Mouse (Mus musculus) liver, embryonic 11.5 days (tissue): ENCODE data around the gene Cldn8. TPM values are rescaled to one million over a fixed set of nuclear protein-coding genes. Genes with fewer than 3 reads are reported as not detected.

Source experiments
- ATAC-seq: fragments of 200-750 bp; cut with Nextera tagmentation; replicated peaks from 2 replicates; pipeline ENCODE4 v1.8.0; 2017; ENCODE audit warnings: moderate number of reproducible peaks, mild to moderate bottlenecking, moderate TSS enrichment, moderate library complexity; ENCODE audit not compliant: low FRiP score
- DNase-seq: peaks from one replicate; pipeline ENCODE4 v3.0.0-alpha.2; 2017; ENCODE audit warnings: low spot score
- H3K27ac ChIP-seq: fragments of 300-500 bp; sonication (generic); 2 replicates; pipeline ENCODE4 v1.5.1; 2014; ENCODE audit warnings: mild to moderate bottlenecking, low read depth, low read length, control low read depth
- H3K27me3 ChIP-seq: fragments of 300-500 bp; sonication (generic); replicated peaks from 2 replicates; pipeline ENCODE4 v1.6.1; 2014; ENCODE audit warnings: low read length, mixed read lengths; ENCODE audit not compliant: control insufficient read depth, insufficient read depth
- H3K36me3 ChIP-seq: fragments of 300-500 bp; sonication (generic); 2 replicates; pipeline ENCODE4 v1.6.1; 2014; ENCODE audit warnings: mild to moderate bottlenecking, low read length, moderate library complexity, mixed read lengths; ENCODE audit not compliant: control insufficient read depth, insufficient read depth
- H3K4me1 ChIP-seq: fragments of 300-500 bp; sonication (generic); replicated peaks from 2 replicates; pipeline ENCODE4 v1.6.1; 2014; ENCODE audit warnings: low read length, mixed read lengths; ENCODE audit not compliant: control insufficient read depth, insufficient read depth
- H3K4me2 ChIP-seq: fragments of 300-500 bp; sonication (generic); 2 replicates; pipeline ENCODE4 v1.6.1; 2014; ENCODE audit warnings: mild to moderate bottlenecking, control low read depth, moderate library complexity
- H3K4me3 ChIP-seq: fragments of 300-500 bp; sonication (generic); 2 replicates; pipeline ENCODE4 v1.5.1; 2014; ENCODE audit warnings: low read depth, low read length, control low read depth
- H3K9ac ChIP-seq: fragments of 300-500 bp; sonication (generic); 2 replicates; pipeline ENCODE4 v1.6.1; 2014; ENCODE audit warnings: low read depth, low read length, control low read depth
- H3K9me3 ChIP-seq: fragments of 300-500 bp; sonication (generic); 2 replicates; pipeline ENCODE4 v1.6.1; 2016; ENCODE audit warnings: low read length, inconsistent platforms, mixed read lengths; ENCODE audit not compliant: control insufficient read depth
- WGBS: fragments of 180-500 bp; shearing (Covaris S2); extraction: QIAGEN DNeasy Blood & Tissue Kit; methylation state at CpG from one replicate; pipeline ENCODE4 v1.1.7; 2014; 5-methylcytosine and 5-hydroxymethylcytosine counted together
- polyA plus RNA-seq: library from polyadenylated mRNA; unstranded; fragments of >200 nt; fragmentation: Nextera tagmentation; extraction: Ambion mirVana; gene quantifications from 2 replicates; pipeline ENCODE4 v1.2.1, GENCODE M21; 2014

Cldn8 gene
- polyA plus RNA-seq, 1 experiment from 2014 or later = 0.25 TPM

- H3K36me3 ChIP-seq = no peaks in the 10 kb centered on the region
- no peaks in the 10 kb centered on the region for H3K27me3 ChIP-seq
- no peak overlapping the region for H3K4me3 ChIP-seq
- WGBS = 85% methylated on average over 9 of the region's 9 CpGs
- H3K27ac ChIP-seq = no peak overlapping the region
- H3K4me1 ChIP-seq = no peaks in the 10 kb centered on the region
- DNase-seq (no peak), ATAC-seq (no peak)
- H3K9me3 ChIP-seq = no peaks in the 10 kb centered on the region
- no peak overlapping the region for H3K9ac ChIP-seq
- no peak overlapping the region for H3K4me2 ChIP-seq
Measured at GRCm38 (mm10) chr16:88583338-88583737, 20.4 kb upstream of the Cldn8 start.

GRCm38 (mm10) chr16:88575885-88576679, 13.1 kb upstream of the Cldn8 start:
- H3K27me3 ChIP-seq = no peaks in the 10 kb centered on the region
- H3K36me3 ChIP-seq = no peaks in the 10 kb centered on the region
- H3K4me3 ChIP-seq = no peak overlapping the region
- no peak overlapping the region for H3K4me2 ChIP-seq
- DNase-seq (no peak), ATAC-seq (no peak)
- no peak overlapping the region for H3K9ac ChIP-seq
- no peaks in the 10 kb centered on the region for H3K9me3 ChIP-seq
- H3K4me1 ChIP-seq = no peaks in the 10 kb centered on the region
- WGBS = 72% methylated on average over 4 of the region's 4 CpGs
- H3K27ac ChIP-seq = no peak overlapping the region

GRCm38 (mm10) chr16:88572904-88573404, 10.0 kb upstream of the Cldn8 start:
- no peak overlapping the region for H3K9ac ChIP-seq
- no peaks in the 10 kb centered on the region for H3K27me3 ChIP-seq
- no peak overlapping the region for H3K4me2 ChIP-seq
- 81% methylated on average over 5 of the region's 5 CpGs for WGBS
- H3K4me3 ChIP-seq = no peak overlapping the region
- ATAC-seq (no peak), DNase-seq (no peak)
- no peaks in the 10 kb centered on the region for H3K36me3 ChIP-seq
- H3K27ac ChIP-seq = no peak overlapping the region
- no peaks in the 10 kb centered on the region for H3K9me3 ChIP-seq
- H3K4me1 ChIP-seq = no peaks in the 10 kb centered on the region

GRCm38 (mm10) chr16:88570136-88570535, 7.2 kb upstream of the Cldn8 start:
- H3K4me3 ChIP-seq = no peak overlapping the region
- no peaks in the 10 kb centered on the region for H3K9me3 ChIP-seq
- no peak overlapping the region for H3K27ac ChIP-seq
- ATAC-seq (no peak), DNase-seq (no peak)
- H3K4me2 ChIP-seq = no peak overlapping the region
- H3K27me3 ChIP-seq = no peaks in the 10 kb centered on the region
- H3K36me3 ChIP-seq = no peaks in the 10 kb centered on the region
- H3K9ac ChIP-seq = no peak overlapping the region
- H3K4me1 ChIP-seq = no peaks in the 10 kb centered on the region

- H3K9me3 ChIP-seq = no peaks in the 10 kb centered on the region
- DNase-seq = no peak
- no peak overlapping the region for H3K27ac ChIP-seq
- no peaks in the 10 kb centered on the region for H3K27me3 ChIP-seq
- ATAC-seq = no peak
- H3K4me2 ChIP-seq = no peak overlapping the region
- no peak overlapping the region for H3K4me3 ChIP-seq
- H3K36me3 ChIP-seq = no peaks in the 10 kb centered on the region
- no peak overlapping the region for H3K9ac ChIP-seq
- 82% methylated on average over 3 of the region's 3 CpGs for WGBS
- no peaks in the 10 kb centered on the region for H3K4me1 ChIP-seq
Measured at GRCm38 (mm10) chr16:88569732-88570131, 6.7 kb upstream of the Cldn8 start.

- no peak overlapping the region for H3K27ac ChIP-seq
- no peak overlapping the region for H3K4me2 ChIP-seq
- H3K4me1 ChIP-seq = no peaks in the 10 kb centered on the region
- H3K36me3 ChIP-seq = no peaks in the 10 kb centered on the region
- WGBS = 81% methylated on average over 1 of the region's 1 CpGs
- no peak for DNase-seq
- H3K9me3 ChIP-seq = no peaks in the 10 kb centered on the region
- no peak for ATAC-seq
- H3K4me3 ChIP-seq = no peak overlapping the region
- H3K9ac ChIP-seq = no peak overlapping the region
- no peaks in the 10 kb centered on the region for H3K27me3 ChIP-seq
Measured at GRCm38 (mm10) chr16:88569096-88569495, 6.1 kb upstream of the Cldn8 start.

- Histone ChIP-seq H3K27ac (no peak overlapping the region), H3K36me3 (no peaks in the 10 kb centered on the region), H3K9ac (no peak overlapping the region), H3K9me3 (no peaks in the 10 kb centered on the region), H3K4me1 (no peaks in the 10 kb centered on the region), H3K4me3 (no peak overlapping the region), H3K4me2 (no peak overlapping the region), H3K27me3 (no peaks in the 10 kb centered on the region)
- DNase-seq (no peak), ATAC-seq (no peak)
- WGBS = 56% methylated on average over 6 of the region's 6 CpGs
Measured at GRCm38 (mm10) chr16:88561617-88562164, 1.3 kb downstream of the Cldn8 start.

GRCm38 (mm10) chr16:88542488-88542887, 20.5 kb downstream of the Cldn8 start:
- Histone ChIP-seq H3K36me3 (no peaks in the 10 kb centered on the region), H3K4me1 (no peaks in the 10 kb centered on the region), H3K9ac (no peak overlapping the region), H3K27me3 (no peaks in the 10 kb centered on the region), H3K27ac (no peak overlapping the region), H3K4me3 (no peak overlapping the region), H3K4me2 (no peak overlapping the region), H3K9me3 (no peaks in the 10 kb centered on the region)
- DNase-seq (no peak), ATAC-seq (no peak)
- 50% methylated on average over 6 of the region's 6 CpGs for WGBS
